ENCODE assay signal across 8 mouse cellular contexts in the genomic region with DNA sequence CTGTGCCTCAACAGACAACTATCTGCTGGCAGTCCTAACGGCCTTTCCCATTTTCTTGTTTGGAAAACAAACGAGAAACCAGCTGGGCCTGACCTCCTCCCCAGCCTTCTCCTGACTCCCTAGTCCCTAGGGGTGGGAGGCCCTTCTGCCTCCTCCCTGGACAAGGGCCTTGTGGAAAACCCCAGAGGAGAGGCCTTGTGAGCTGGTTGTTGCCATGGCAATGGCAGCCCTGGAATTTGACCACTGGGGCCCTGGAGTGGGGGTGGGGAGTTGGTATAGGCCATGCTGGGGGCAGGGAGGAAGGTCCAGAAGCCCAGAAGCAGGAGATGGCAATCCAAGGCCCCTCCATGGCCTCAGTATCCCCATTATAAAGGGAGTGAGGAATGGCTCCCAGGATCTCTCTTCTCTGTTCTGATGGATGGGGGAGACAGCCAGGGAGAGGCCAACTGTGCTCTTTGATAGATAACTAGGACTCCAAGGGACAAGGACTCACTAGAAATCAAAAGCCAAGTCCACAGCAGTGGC. TPM values are rescaled to one million over a fixed set of nuclear protein-coding genes. Genes with fewer than 3 reads are reported as not detected.
DNase-seq lines count a peak whose midpoint lies in the region; ATAC-seq and TF ChIP-seq lines count a peak whose summit lies in the region.

No protein-coding gene starts in this region.

- intact Hi-C loops in gastrocnemius, adult 2 months (cut with DNase I) = no loop called here

- peaks cover 45% of the 10 kb centered on the region for H3K4me1 ChIP-seq in embryonic facial prominence, embryonic 12.5 days
- peaks cover 15% of the 10 kb centered on the region for H3K4me1 ChIP-seq in lung, postnatal 0 days (ENCODE audit: insufficient read depth, low read depth, low read length)

- ATAC-seq in embryonic facial prominence, embryonic 12.5 days (ENCODE audit: insufficient number of reproducible peaks, insufficient read depth, low FRiP score, low TSS enrichment) = no peak
- peak; percentile 64 for ATAC-seq in lung, postnatal 0 days
- no peak for ATAC-seq in erythroblast, adult 5-6 weeks (replicated peaks; ENCODE audit: low FRiP score, poor library complexity, severe bottlenecking)

- H3K27me3 ChIP-seq in embryonic facial prominence, embryonic 12.5 days = no peaks in the 10 kb centered on the region
- H3K27me3 ChIP-seq in lung, postnatal 0 days (replicated peaks; ENCODE audit: insufficient read depth, low read length) = no peaks in the 10 kb centered on the region

- H3K4me3 ChIP-seq in gastrocnemius, adult 2 months = peak overlapping the region; percentile 37
- no peak overlapping the region for H3K4me3 ChIP-seq in embryonic facial prominence, embryonic 12.5 days
- H3K4me3 ChIP-seq in lung, postnatal 0 days (ENCODE audit: low read depth, low read length) = no peak overlapping the region

- no peaks in the 10 kb centered on the region for H3K9me3 ChIP-seq in embryonic facial prominence, embryonic 12.5 days
- no peaks in the 10 kb centered on the region for H3K9me3 ChIP-seq in lung, postnatal 0 days (ENCODE audit: low read length)

- TF ChIP-seq CTCF in gastrocnemius, adult 2 months (IDR thresholded peaks at IDR 0.05) = no peak
- TF ChIP-seq CTCF in lung, postnatal 0 days (IDR thresholded peaks at IDR 0.05) = no peak

- peak; percentile 65 for DNase-seq in gastrocnemius, adult 2 months
- DNase-seq in gastrocnemius, postnatal 10 days = no peak
- peak; percentile 80 for DNase-seq in kidney, adult 11 months
- DNase-seq in lung, postnatal 0 days (ENCODE audit: low spot score) = peak; percentile 74
- DNase-seq in layer of hippocampus, postnatal 14 days (ENCODE audit: low spot score in 2 of 2) = no peak
- DNase-seq in layer of hippocampus, postnatal 10 days (ENCODE audit: low spot score in 2 of 2) = no peak

- peaks cover 29% of the 10 kb centered on the region for H3K36me3 ChIP-seq in embryonic facial prominence, embryonic 12.5 days
- H3K36me3 ChIP-seq in lung, postnatal 0 days (ENCODE audit: insufficient read depth, low read length) = no peaks in the 10 kb centered on the region

- peak overlapping the region; percentile 82 for H3K27ac ChIP-seq in gastrocnemius, adult 2 months
- H3K27ac ChIP-seq in embryonic facial prominence, embryonic 12.5 days = peak overlapping the region; percentile 50
- H3K27ac ChIP-seq in lung, postnatal 0 days (ENCODE audit: low read length) = peak overlapping the region; percentile 43; the same call in 1 of the 2 replicates

- no peak overlapping the region for H3K9ac ChIP-seq in embryonic facial prominence, embryonic 12.5 days
- H3K9ac ChIP-seq in lung, postnatal 0 days (replicated peaks; ENCODE audit: low read depth) = 0 out of 2 replicates have a peak overlapping the region, but pooled peaks have one; percentile 3

- no peak for TF ChIP-seq EP300 in lung, postnatal 0 days (IDR thresholded peaks at IDR 0.05)

- H3K4me2 ChIP-seq in embryonic facial prominence, embryonic 12.5 days (replicated peaks) = peak overlapping the region; percentile 11; the same call in 1 of the 2 replicates
- no peak overlapping the region for H3K4me2 ChIP-seq in lung, postnatal 0 days (replicated peaks; ENCODE audit: low read depth, low read length)

- 18% methylated on average over 2 of the region's 2 CpGs for WGBS in embryonic facial prominence, embryonic 12.5 days
- WGBS in lung, postnatal 0 days = 35% methylated on average over 2 of the region's 2 CpGs

RNA-seq across cellular contexts. Expression of a gene that starts 20.6 kb away (rescaled TPM):
- 10 to 100 TPM; 20.9 to 33.3 TPM for total RNA-seq in gastrocnemius, adult 2 months (2021)
- 10 to 100 TPM; 29.6 to 35.5 TPM for total RNA-seq in gastrocnemius, postnatal 10 days (2021)
- 11.0 and 11.1 TPM in 2 replicates for polyA plus RNA-seq in embryonic facial prominence, embryonic 12.5 days (2016; fragmentation: Nextera tagmentation; extraction: Ambion mirVana)
- 5.8 and 7.0 TPM in 2 replicates for polyA plus RNA-seq in lung, postnatal 0 days (2015; fragmentation: Nextera tagmentation; extraction: Ambion mirVana)
- total RNA-seq in erythroblast, adult 5-6 weeks (2015; ENCODE audit: low replicate concordance) = 0.58 TPM in 1 of 2 replicates, not detected in the other
- not detected in 2 replicates for total RNA-seq in erythroblast, adult 5-6 weeks (2017; ENCODE audit: low replicate concordance)
- 100 to 1,000 TPM; 113 to 117 TPM for total RNA-seq in layer of hippocampus, postnatal 14 days (2021)
- 10 to 100 TPM; 76.5 to 81.6 TPM for total RNA-seq in layer of hippocampus, postnatal 10 days (2021)

RNA-seq across cellular contexts. Expression of a gene that starts 48.1 kb away (rescaled TPM):
- 10 to 100 TPM in 1 of 2 experiments, 1 to 10 TPM in 1; 9.5 to 19.8 TPM for total RNA-seq in gastrocnemius, adult 2 months (2021)
- 10 to 100 TPM; 14.8 to 19.3 TPM for total RNA-seq in gastrocnemius, postnatal 10 days (2021)
- 3.4 and 4.1 TPM in 2 replicates for polyA plus RNA-seq in embryonic facial prominence, embryonic 12.5 days (2016; fragmentation: Nextera tagmentation; extraction: Ambion mirVana)
- 2.8 and 3.8 TPM in 2 replicates for polyA plus RNA-seq in lung, postnatal 0 days (2015; fragmentation: Nextera tagmentation; extraction: Ambion mirVana)
- total RNA-seq in erythroblast, adult 5-6 weeks (2015; ENCODE audit: low replicate concordance) = 12.1 and 12.9 TPM in 2 replicates
- total RNA-seq in erythroblast, adult 5-6 weeks (2017; ENCODE audit: low replicate concordance) = 11.6 and 14.8 TPM in 2 replicates
- total RNA-seq in layer of hippocampus, postnatal 14 days (2021) = 10 to 100 TPM; 10.5 to 14.3 TPM
- total RNA-seq in layer of hippocampus, postnatal 10 days (2021) = 1 to 10 TPM; 8.1 to 9.7 TPM

Comparison
In these comparisons a context has a peak if more than half of its experiments do, and no peak if none do; other contexts are left out.
1. DNase-seq: peak in gastrocnemius, adult 2 months (single experiment), kidney, adult 11 months (single experiment) and lung, postnatal 0 days (single experiment); none in gastrocnemius, postnatal 10 days (single experiment), layer of hippocampus, postnatal 14 days (0 of 2) and layer of hippocampus, postnatal 10 days (0 of 2).
2. RNA of a gene that starts 20.6 kb away (total RNA-seq): 113 to 117 TPM in layer of hippocampus, postnatal 14 days, 76.5 to 81.6 TPM in layer of hippocampus, postnatal 10 days, 29.6 to 35.5 TPM in gastrocnemius, postnatal 10 days and 20.9 to 33.3 TPM in gastrocnemius, adult 2 months; 0.58 TPM in erythroblast, adult 5-6 weeks; every median in the first group is over 10 times any median in the second.
3. Peak in every context shown above with its lines, with median percentiles within 50 percentile points of each other: H3K27ac ChIP-seq.